Mouse (Mus musculus): ENCODE results near the gene Ednra. TPM values are rescaled to one million over a fixed set of nuclear protein-coding genes. Genes with fewer than 3 reads are reported as not detected.

Ednra gene
- polyA plus RNA-seq, 1 experiment from 2014 or later, result 34.0 TPM

DNA sequence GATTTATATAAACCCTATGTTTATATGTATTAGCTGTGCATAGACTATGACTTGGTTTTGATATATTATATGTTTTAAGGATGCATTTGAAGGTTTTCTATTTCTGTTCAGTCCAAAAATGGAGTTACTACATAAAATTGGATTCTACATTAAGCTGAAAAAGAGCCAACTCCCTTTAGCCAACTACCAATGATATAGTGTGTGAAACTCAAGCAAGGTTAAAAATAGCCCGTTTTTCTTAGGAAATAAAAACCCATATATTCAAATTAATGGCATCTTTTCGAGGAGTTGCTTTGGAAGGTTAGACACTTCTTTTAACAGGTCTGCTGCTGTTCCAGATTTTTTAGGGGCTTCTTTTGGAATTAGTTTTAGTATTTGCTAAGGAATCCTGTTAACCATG is 91.1 kb downstream of the Ednra start:
- H3K4me2 ChIP-seq, result no peak overlapping the region
- ATAC-seq (ENCODE audit: insufficient number of reproducible peaks, low FRiP score, low TSS enrichment, low read depth), result no peak
- no peak overlapping the region for H3K27ac ChIP-seq
- H3K4me1 ChIP-seq, result peaks cover 7% of the 10 kb centered on the region; the same call in 1 of the 2 replicates
- H3K27me3 ChIP-seq, result no peaks in the 10 kb centered on the region
- H3K36me3 ChIP-seq, result no peaks in the 10 kb centered on the region
- H3K9ac ChIP-seq, result no peak overlapping the region
- H3K4me3 ChIP-seq, result no peak overlapping the region
- no peaks in the 10 kb centered on the region for H3K9me3 ChIP-seq
- WGBS, result 38% methylated on average over 2 of the region's 2 CpGs

DNA sequence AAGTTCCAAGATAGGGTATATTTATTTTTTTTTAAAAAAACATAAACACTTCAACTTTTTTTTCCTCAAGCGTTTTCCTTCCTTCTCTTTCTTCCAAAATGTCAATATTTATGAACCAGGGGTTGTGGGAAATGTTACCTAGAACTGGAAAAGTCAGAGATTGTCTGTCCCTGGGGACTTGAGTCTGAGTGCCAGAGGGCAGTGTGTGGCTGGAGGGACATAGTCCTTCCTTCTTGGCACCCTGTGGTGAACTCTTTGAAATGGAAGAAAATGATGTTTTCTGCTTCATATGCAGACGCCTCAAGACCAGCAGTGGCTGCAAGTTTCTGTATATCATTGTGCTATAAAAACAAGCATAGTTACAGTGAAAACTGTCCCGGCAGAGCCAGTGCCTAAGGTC is 93.6 kb downstream of the Ednra start:
- H3K9ac ChIP-seq, result no peak overlapping the region
- WGBS, result 51% methylated on average over 3 of the region's 3 CpGs
- no peaks in the 10 kb centered on the region for H3K9me3 ChIP-seq
- no peak for ATAC-seq (ENCODE audit: insufficient number of reproducible peaks, low FRiP score, low TSS enrichment, low read depth)
- H3K4me1 ChIP-seq, result peaks cover 7% of the 10 kb centered on the region; the same call in 1 of the 2 replicates
- no peak overlapping the region for H3K4me2 ChIP-seq
- H3K4me3 ChIP-seq, result no peak overlapping the region
- no peak overlapping the region for H3K27ac ChIP-seq
- no peaks in the 10 kb centered on the region for H3K27me3 ChIP-seq
- H3K36me3 ChIP-seq, result no peaks in the 10 kb centered on the region

DNA sequence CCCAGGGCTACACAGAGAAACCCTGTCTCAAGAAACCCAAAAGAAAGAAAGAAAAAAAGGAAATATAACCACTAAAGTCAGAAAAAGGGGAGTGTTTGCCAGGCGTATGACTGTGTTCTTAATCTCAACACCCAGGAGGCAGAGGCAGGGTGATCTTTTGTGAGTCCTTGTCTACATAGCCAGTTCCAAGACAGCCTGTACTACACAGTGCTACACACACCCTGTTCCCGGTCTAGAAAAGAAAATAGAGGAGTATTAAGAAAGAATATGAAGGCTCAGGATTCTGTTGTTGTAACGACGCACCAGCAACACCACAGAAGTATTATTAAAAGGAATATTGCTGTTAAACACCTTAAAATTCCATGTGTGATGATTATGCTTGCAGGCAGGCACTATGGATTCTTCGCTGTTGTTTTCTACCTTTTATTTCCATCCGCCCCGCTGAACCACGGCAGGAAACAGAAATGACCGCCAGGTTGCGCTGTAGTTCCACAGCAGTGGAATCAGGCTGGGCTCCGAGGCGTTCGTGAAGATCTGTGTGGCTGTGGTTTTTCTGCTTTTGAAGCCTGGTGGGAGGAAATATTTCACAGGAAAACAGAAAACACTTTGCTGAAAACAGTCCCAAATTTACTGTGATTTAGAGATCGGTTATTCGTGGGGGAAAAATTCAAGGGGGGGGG is 94.3 kb downstream of the Ednra start:
- Histone ChIP-seq H3K4me3 (no peak overlapping the region), H3K9me3 (no peaks in the 10 kb centered on the region), H3K4me1 (peaks cover 7% of the 10 kb centered on the region; the same call in 1 of the 2 replicates), H3K27me3 (no peaks in the 10 kb centered on the region), H3K4me2 (no peak overlapping the region), H3K9ac (no peak overlapping the region), H3K36me3 (no peaks in the 10 kb centered on the region), H3K27ac (no peak overlapping the region)
- ATAC-seq (ENCODE audit: insufficient number of reproducible peaks, low FRiP score, low TSS enrichment, low read depth), result 0 out of 2 replicates have a peak, but pooled peaks have one; percentile 63
- 20% methylated on average over 15 of the region's 15 CpGs for WGBS

DNA sequence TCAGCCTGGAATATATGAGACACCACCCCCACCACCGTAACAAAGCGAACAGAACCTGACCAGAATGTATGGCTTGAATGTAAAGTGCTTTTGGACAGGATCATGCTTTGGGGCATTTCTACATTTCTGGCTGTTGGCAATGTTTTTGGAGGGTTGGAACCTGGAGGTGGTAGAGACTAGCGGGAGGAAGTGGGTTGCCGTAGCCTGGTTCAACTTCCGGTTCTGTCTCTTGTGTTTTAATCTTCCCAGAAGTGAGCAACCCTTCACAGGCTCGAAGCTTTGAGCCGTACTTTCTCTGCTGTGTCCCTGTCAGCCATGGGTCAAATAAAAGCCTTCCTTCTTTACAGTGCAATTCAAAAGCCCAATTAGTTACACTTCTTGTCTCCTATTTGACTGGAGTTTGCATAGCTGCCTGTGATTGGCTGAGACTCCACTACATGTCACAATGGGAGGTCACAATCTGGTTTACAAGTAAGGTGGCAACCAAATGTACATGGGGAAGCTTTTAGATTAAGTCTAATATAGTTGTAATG is 100.5 kb downstream of the Ednra start:
- Histone ChIP-seq H3K4me1 (0 out of 2 replicates have a peak, but pooled peaks cover 2% of the 10 kb centered on the region), H3K9ac (no peak overlapping the region), H3K4me2 (no peak overlapping the region), H3K27me3 (no peaks in the 10 kb centered on the region), H3K36me3 (no peaks in the 10 kb centered on the region), H3K9me3 (no peaks in the 10 kb centered on the region), H3K27ac (no peak overlapping the region), H3K4me3 (no peak overlapping the region)
- ATAC-seq (ENCODE audit: insufficient number of reproducible peaks, low FRiP score, low TSS enrichment, low read depth), result no peak
- WGBS, result 89% methylated on average over 7 of the region's 7 CpGs

DNA sequence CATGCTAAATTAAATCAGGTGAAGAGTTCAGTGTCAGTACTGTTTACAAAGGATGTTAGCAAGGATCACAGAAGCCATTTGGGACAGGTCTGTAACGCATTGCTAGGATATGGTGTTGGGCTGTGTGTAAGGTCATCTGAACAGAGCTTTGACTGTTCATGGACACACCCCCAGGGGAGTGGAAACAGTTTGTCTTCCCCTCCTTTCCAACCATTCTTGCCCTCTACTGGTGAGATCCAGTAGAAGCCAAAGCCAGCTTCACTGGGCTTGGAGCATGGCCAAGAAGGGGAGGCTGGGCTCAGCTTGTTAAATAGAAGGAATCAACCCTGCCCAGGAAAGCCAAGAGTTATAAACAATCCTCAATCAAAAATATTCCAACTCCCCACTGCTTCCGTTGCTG is 106.3 kb downstream of the Ednra start:
- Histone ChIP-seq H3K27ac (no peak overlapping the region), H3K36me3 (no peaks in the 10 kb centered on the region), H3K4me2 (no peak overlapping the region), H3K9me3 (no peaks in the 10 kb centered on the region), H3K4me3 (no peak overlapping the region), H3K27me3 (no peaks in the 10 kb centered on the region), H3K9ac (no peak overlapping the region), H3K4me1 (0 out of 2 replicates have a peak, but pooled peaks cover 8% of the 10 kb centered on the region)
- ATAC-seq (ENCODE audit: insufficient number of reproducible peaks, low FRiP score, low TSS enrichment, low read depth), result no peak
- WGBS, result 41% methylated on average over 2 of the region's 2 CpGs

Other genes starting within 250 kb of the Ednra start
- 28.1 and 33.8 TPM in 2 replicates for gene Arhgap10, start 206.5 kb downstream of the Ednra start, polyA plus RNA-seq (2015; fragmentation: Nextera tagmentation; extraction: Ambion mirVana)
- gene Prmt9, start 175.1 kb downstream of the Ednra start, polyA plus RNA-seq (2015; fragmentation: Nextera tagmentation; extraction: Ambion mirVana), result 16.7 and 17.7 TPM in 2 replicates
- 30.6 and 32.4 TPM in 2 replicates for gene Tmem184c, start 113.8 kb downstream of the Ednra start, polyA plus RNA-seq (2015; fragmentation: Nextera tagmentation; extraction: Ambion mirVana)